Mouse (Mus musculus) layer of hippocampus, adult 6 months (tissue): ENCODE results near the gene Ybx2. TPM values are rescaled to one million over a fixed set of nuclear protein-coding genes. Genes with fewer than 3 reads are reported as not detected.

Experiments
- long read RNA-seq, 2 experiments: library from polyadenylated mRNA; unstranded; transcript quantifications; one replicate each; pipeline ENCODE4 v2.0.0; 2019 to 2020
- microRNA-seq: library from miRNA; unstranded; fragments of <30 nt; microRNA quantifications from one replicate; pipeline ENCODE4 v1.2.0, GENCODE M21; 2020
- polyA plus RNA-seq: library from polyadenylated mRNA; unstranded; fragments of <200 nt; fragmentation: Nextera tagmentation; gene quantifications from 2 replicates; pipeline ENCODE4 v1.2.3, GENCODE M21; 2021

Ybx2 gene
- 0.35 TPM in 1 of 2 replicates, not detected in the other for polyA plus RNA-seq
- long read RNA-seq, experiment 1, result 0 reads
- long read RNA-seq, experiment 2, partial matches to known transcripts, result 1 of 1 reads
- long read RNA-seq, experiment 2, other reads (novel, unspliced or antisense), result 0 of 1 reads

DNA sequence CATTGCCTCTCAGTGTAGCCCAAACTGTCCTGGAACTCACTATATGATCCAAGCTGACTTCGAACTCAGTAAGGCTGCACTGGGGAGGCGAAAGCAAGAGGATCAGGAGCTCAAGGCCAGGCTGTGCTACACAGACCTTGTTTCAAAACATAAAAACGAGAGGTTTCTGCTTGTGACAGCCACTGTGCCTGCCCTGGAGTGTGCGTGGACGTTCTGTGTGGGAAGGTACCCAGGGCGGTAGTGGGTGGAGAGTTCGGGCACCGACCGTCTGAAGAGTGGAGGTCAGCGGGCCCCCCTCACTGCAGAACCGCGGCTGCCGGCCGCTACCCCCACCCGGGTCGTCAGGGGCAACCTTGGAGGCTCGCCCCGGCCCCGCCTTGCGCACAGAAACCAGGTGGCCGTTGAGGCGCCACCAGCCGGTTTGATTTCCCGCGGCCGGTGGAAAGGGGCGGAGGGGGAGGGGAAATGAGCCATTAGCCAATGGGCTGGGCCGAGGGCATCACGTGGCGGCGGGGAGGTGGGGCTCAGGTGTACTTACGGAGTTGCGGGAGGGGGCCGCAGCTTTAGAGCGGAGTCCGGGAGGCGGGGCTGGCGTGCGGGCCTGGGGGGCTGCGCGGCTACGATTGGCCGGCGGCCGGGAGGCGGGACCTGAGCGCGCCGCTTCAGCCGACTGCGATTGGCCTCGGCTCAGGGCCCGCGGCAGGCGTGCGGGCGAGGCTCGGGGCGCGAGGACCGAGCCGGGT, at the start of gene Ybx2:
Gene Ybx2, plus strand, starts transcription at position 660 of the 743 bp plus-strand sequence.

GRCm38 (mm10) chr11:69895291-69895690, 40.3 kb upstream of the Ybx2 start, which contains the start of gene Acap1:
Acap1 (minus strand) TSS chr11:69895539.

GRCm38 (mm10) chr11:69900471-69901405, 34.9 kb upstream of the Ybx2 start, which contains the start of the genes 2810408A11Rik and Neurl4:
2810408A11Rik (minus strand) TSS chr11:69900987.
Neurl4 (plus strand) TSS chr11:69901072.

GRCm38 (mm10) chr11:69913554-69914371, 21.8 kb upstream of the Ybx2 start, which contains the start of gene Gps2:
Gps2 (plus strand) TSS chr11:69913888.

GRCm38 (mm10) chr11:69921114-69922011, 14.2 kb upstream of the Ybx2 start, which contains the start of gene Eif5a:
Eif5a (minus strand) TSS chr11:69921958.

DNA sequence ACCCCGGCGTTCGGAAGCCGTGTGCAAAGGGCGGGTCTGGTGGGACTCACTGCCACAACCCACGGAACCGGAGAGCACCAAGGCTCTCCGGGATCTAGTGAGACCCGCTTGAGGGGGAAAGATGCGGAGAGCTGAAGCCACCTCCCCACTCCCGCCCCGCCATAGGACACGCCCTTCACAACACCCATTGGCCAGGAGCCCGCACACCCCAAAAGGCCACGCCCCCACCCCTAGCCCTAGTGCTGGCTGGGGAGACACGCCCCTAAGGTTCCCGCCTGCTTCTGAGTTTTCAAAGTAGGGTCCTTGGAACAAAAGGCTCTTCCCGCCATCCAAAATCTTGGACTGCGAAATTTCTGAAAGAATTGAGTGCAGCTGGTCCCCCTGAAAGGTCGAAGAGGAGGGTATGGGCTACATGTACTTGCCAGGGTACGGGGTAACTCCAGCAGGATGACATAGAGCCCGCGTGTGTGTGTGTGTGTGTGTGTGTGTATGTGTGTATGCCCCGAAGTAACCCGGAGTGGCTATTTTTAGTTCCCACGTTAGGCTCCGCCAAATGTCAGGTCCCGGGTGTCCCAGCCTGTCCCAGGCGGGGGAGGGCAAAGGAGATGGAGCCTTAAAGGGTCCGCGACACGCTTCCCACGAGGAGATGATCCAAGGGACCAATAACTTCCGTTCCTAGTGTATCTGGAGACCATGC, 12.6 kb downstream of the Ybx2 start, which contains the start of gene Slc2a4:
Gene Slc2a4, minus strand, starts transcription at position 123 of the 697 bp plus-strand sequence.

GRCm38 (mm10) chr11:69964650-69965270, 29.2 kb downstream of the Ybx2 start, which contains the start of gene Cldn7:
Cldn7 (plus strand) TSS chr11:69964779.

GRCm38 (mm10) chr11:69981141-69981762, 45.7 kb downstream of the Ybx2 start, which contains the start of gene Ctdnep1:
Ctdnep1 (plus strand) TSS chr11:69981156.

GRCm38 (mm10) chr11:69982225-69982624, 46.6 kb downstream of the Ybx2 start, which contains the start of gene Elp5:
Elp5 (minus strand) TSS chr11:69982517.

Small RNA genes within 50 kb of the gene (microRNA-seq; reads per million reads assigned to microRNA genes)
- not detected for gene Gm44349

Other genes starting within 250 kb of the Ybx2 start
- 2.8 and 3.4 TPM in 2 replicates for gene Tnfsf12, start 239.9 kb upstream of the Ybx2 start, polyA plus RNA-seq
- gene Tnfsfm13, start 239.7 kb upstream of the Ybx2 start, polyA plus RNA-seq, result 1.9 and 2.8 TPM in 2 replicates
- 6.6 and 7.7 TPM in 2 replicates for gene Polr2a, start 177.2 kb upstream of the Ybx2 start, polyA plus RNA-seq
- 0.19 TPM in 1 of 2 replicates, not detected in the other for gene Slc35g3, start 173.8 kb upstream of the Ybx2 start, polyA plus RNA-seq
- 4.4 and 5.5 TPM in 2 replicates for gene Zbtb4, start 169.9 kb upstream of the Ybx2 start, polyA plus RNA-seq
- gene Chrnb1, start 139.9 kb upstream of the Ybx2 start, polyA plus RNA-seq, result 0.25 and 0.46 TPM in 2 replicates
- 3.7 and 3.9 TPM in 2 replicates for gene Fgf11, start 133.9 kb upstream of the Ybx2 start, polyA plus RNA-seq
- gene Tmem102, start 130.2 kb upstream of the Ybx2 start, polyA plus RNA-seq, result 0.40 and 1.9 TPM in 2 replicates
- gene Gm39566, start 120.5 kb upstream of the Ybx2 start, polyA plus RNA-seq, result not detected in 2 replicates
- gene Spem2, start 117.3 kb upstream of the Ybx2 start, polyA plus RNA-seq, result not detected in 2 replicates
- gene Spem1, start 113.6 kb upstream of the Ybx2 start, polyA plus RNA-seq, result not detected in 2 replicates
- 10.5 and 10.6 TPM in 2 replicates for gene Nlgn2, start 98.0 kb upstream of the Ybx2 start, polyA plus RNA-seq
- 460 and 516 TPM in 2 replicates for gene Tmem256, start 97.3 kb upstream of the Ybx2 start, polyA plus RNA-seq
- gene Plscr3, start 89.4 kb upstream of the Ybx2 start, polyA plus RNA-seq, result 5.0 and 5.4 TPM in 2 replicates
- gene Tnk1, start 77.1 kb upstream of the Ybx2 start, polyA plus RNA-seq, result not detected in 2 replicates
- gene Tmem95, start 57.8 kb upstream of the Ybx2 start, polyA plus RNA-seq, result not detected in 2 replicates
- 0.63 and 0.64 TPM in 2 replicates for gene Kctd11, start 54.4 kb upstream of the Ybx2 start, polyA plus RNA-seq
- gene Acap1, start 40.3 kb upstream of the Ybx2 start, polyA plus RNA-seq, result not detected in 2 replicates
- 0.24 and 0.34 TPM in 2 replicates for gene 2810408A11Rik, start 34.8 kb upstream of the Ybx2 start, polyA plus RNA-seq
- 9.8 and 12.3 TPM in 2 replicates for gene Neurl4, start 34.7 kb upstream of the Ybx2 start, polyA plus RNA-seq
- gene Gps2, start 21.9 kb upstream of the Ybx2 start, polyA plus RNA-seq, result 20.7 and 21.7 TPM in 2 replicates
- 766 and 767 TPM in 2 replicates for gene Eif5a, start 13.8 kb upstream of the Ybx2 start, polyA plus RNA-seq
- gene Slc2a4, start 12.4 kb downstream of the Ybx2 start, polyA plus RNA-seq, result 0.43 and 0.93 TPM in 2 replicates
- gene Cldn7, start 29.0 kb downstream of the Ybx2 start, polyA plus RNA-seq, result not detected in 2 replicates
- gene Ctdnep1, start 45.4 kb downstream of the Ybx2 start, polyA plus RNA-seq, result 15.1 and 15.6 TPM in 2 replicates
- gene Elp5, start 46.7 kb downstream of the Ybx2 start, polyA plus RNA-seq, result 101 and 106 TPM in 2 replicates
- 359 and 408 TPM in 2 replicates for gene Gabarap, start 55.3 kb downstream of the Ybx2 start, polyA plus RNA-seq
- 8.8 and 10.5 TPM in 2 replicates for gene Phf23, start 60.0 kb downstream of the Ybx2 start, polyA plus RNA-seq
- 1.4 and 1.7 TPM in 2 replicates for gene Dvl2, start 64.8 kb downstream of the Ybx2 start, polyA plus RNA-seq
- gene Acadvl, start 79.6 kb downstream of the Ybx2 start, polyA plus RNA-seq, result 61.5 and 64.6 TPM in 2 replicates
- 64.5 and 70.1 TPM in 2 replicates for gene Dlg4, start 81.1 kb downstream of the Ybx2 start, polyA plus RNA-seq
- 0.48 and 2.2 TPM in 2 replicates for gene Asgr1, start 118.3 kb downstream of the Ybx2 start, polyA plus RNA-seq
- not detected in 2 replicates for gene Asgr2, start 156.8 kb downstream of the Ybx2 start, polyA plus RNA-seq
- 0.34 and 0.46 TPM in 2 replicates for gene Mgl2, start 194.5 kb downstream of the Ybx2 start, polyA plus RNA-seq
- 0.34 and 0.69 TPM in 2 replicates for gene Clec10a, start 220.4 kb downstream of the Ybx2 start, polyA plus RNA-seq